In the genomic region with DNA sequence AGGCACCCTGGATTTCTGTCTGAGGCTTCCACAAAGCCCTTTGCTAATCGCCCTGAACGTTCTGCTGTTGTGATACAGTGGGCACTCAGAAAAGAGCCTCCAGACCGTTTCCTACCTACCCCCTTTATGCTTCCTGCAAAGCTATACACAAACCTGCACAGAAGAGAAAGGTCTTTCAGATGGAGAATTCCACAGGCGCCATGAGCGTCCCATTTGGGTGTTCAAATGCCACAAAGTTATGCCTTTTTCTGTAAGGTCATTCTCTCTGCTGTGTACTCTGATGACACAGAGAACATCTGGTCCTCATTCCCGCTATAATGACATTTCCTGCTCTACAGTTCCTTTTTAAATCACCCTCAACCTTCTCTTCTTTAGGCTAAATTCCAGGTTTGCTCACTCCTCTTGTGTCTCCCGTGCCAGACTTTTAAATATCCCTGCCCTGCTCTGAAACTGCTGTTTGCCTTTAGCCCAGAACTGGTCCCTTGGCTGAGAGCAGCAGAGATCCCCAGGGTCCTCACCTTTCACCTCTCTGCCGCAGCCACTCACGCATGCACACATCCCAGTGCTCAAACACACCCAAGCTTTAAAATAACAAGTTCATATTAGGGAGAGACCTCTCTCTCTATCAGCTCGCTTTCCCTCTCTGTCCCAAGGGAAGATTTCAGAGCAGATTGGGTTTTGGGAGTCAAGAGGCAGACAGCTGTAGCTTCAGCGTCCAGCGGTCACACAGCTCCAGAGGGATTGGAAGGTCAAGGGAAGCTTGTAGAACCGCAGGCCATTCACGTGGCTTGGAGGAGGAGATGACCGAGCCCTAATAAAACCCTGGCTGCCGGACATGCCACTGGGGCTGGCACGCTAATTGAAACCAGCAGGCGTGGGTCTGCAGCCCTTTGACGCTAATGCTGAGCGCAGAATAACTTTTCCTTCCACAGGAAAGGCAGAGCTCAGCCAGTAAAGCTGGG, we compare ENCODE assay signal across 9 mouse cellular contexts.
A peak's percentile ranks its signal among the peaks of the same experiment; 100 is the strongest.
DNase-seq lines count a peak whose midpoint lies in the region; ATAC-seq lines count a peak whose summit lies in the region.
"Had no signal": no experiment of that assay in that cellular context is flagged by ENCODE, and none has a peak within 500 bp of the region (broad histone marks: within the 10 kb centered on the region; RNA-seq: fewer than 3 reads in every experiment).

No protein-coding gene starts in this region.

- H3K4me3 ChIP-seq in heart, embryonic 10.5 days: no peak overlapping the region
- no peak overlapping the region for H3K4me3 ChIP-seq in midbrain, embryonic 16.5 days (ENCODE audit: low read depth, low read length)

- peak overlapping the region; percentile 56 for H3K27ac ChIP-seq in heart, embryonic 10.5 days
- no peak overlapping the region for H3K27ac ChIP-seq in midbrain, embryonic 16.5 days (ENCODE audit: low read length)

- H3K9ac ChIP-seq in midbrain, embryonic 16.5 days (ENCODE audit: low read depth, low read length): no peak overlapping the region

- no peak for ATAC-seq in midbrain, embryonic 16.5 days
- no peak for ATAC-seq in erythroid progenitor cell, adult 5-6 weeks (replicated peaks; ENCODE audit: low FRiP score, poor library complexity, severe bottlenecking)

- intact Hi-C loops in left cerebral cortex, postnatal 4 days (cut with DNase I): no loop called here

- H3K9me3 ChIP-seq in heart, embryonic 10.5 days: no peaks in the 10 kb centered on the region
- H3K9me3 ChIP-seq in midbrain, embryonic 16.5 days (replicated peaks; ENCODE audit: control insufficient read depth, low read length, poor library complexity, severe bottlenecking): no peaks in the 10 kb centered on the region
- H3K9me3 ChIP-seq: G1E had no signal

- peak; percentile 23 for DNase-seq in left cerebral cortex, postnatal 4 days
- no peak for DNase-seq in left cerebral cortex, adult 9 months (ENCODE audit: low spot score in 2 of 2)
- peak; percentile 90 for DNase-seq in embryo, embryonic 10 days (ENCODE audit: low spot score)
- no peak for DNase-seq in heart, embryonic 10.5 days (ENCODE audit: low spot score)
- peak; percentile 63 for DNase-seq in kidney, adult 9 months
- no peak for DNase-seq in B cell, adult 2 months

- peaks cover 7% of the 10 kb centered on the region; the same call in 1 of the 2 replicates for H3K4me1 ChIP-seq in heart, embryonic 10.5 days
- H3K4me1 ChIP-seq in midbrain, embryonic 16.5 days (ENCODE audit: control insufficient read depth, insufficient read depth, low read length): peaks cover 2% of the 10 kb centered on the region; the same call in 1 of the 2 replicates

- H3K4me2 ChIP-seq in midbrain, embryonic 16.5 days (ENCODE audit: low read length): peak overlapping the region; percentile 32

- 37% methylated on average over 20 of the region's 20 CpGs for WGBS in heart, embryonic 10.5 days
- WGBS in midbrain, embryonic 16.5 days: 53% methylated on average over 20 of the region's 20 CpGs

- no peaks in the 10 kb centered on the region for H3K27me3 ChIP-seq in heart, embryonic 10.5 days (ENCODE audit: insufficient read depth, poor library complexity, severe bottlenecking)
- no peaks in the 10 kb centered on the region for H3K27me3 ChIP-seq in midbrain, embryonic 16.5 days (ENCODE audit: control insufficient read depth, insufficient read depth, low read depth, low read length)

- no peaks in the 10 kb centered on the region for H3K36me3 ChIP-seq in heart, embryonic 10.5 days
- H3K36me3 ChIP-seq in midbrain, embryonic 16.5 days (ENCODE audit: control insufficient read depth, insufficient read depth, low read length): no peaks in the 10 kb centered on the region
- H3K36me3 ChIP-seq: G1E had no signal

Comparison
In these comparisons a context has a peak if more than half of its experiments do, and no peak if none do; other contexts are left out.
1. DNase-seq: peak in left cerebral cortex, postnatal 4 days (single experiment), embryo, embryonic 10 days (single experiment) and kidney, adult 9 months (single experiment); none in left cerebral cortex, adult 9 months (0 of 2), heart, embryonic 10.5 days (single experiment) and B cell, adult 2 months (0 of 2).